ENCODE assay signal across 8 mouse cellular contexts in genomic region chr5:111416048-111416447, GRCm38 (mm10). TPM values are rescaled to one million over a fixed set of nuclear protein-coding genes. Genes with fewer than 3 reads are reported as not detected.
DNase-seq lines count a peak whose midpoint lies in the region; ATAC-seq and TF ChIP-seq lines count a peak whose summit lies in the region.

No protein-coding gene starts in this region.

- peak overlapping the region; percentile 73 for H3K4me3 ChIP-seq in layer of hippocampus, adult 2 months
- peak overlapping the region; percentile 35 for H3K4me3 ChIP-seq in embryonic fibroblast, embryonic 13.5 days (ENCODE audit: insufficient read depth, low read length)
- H3K4me3 ChIP-seq in limb, embryonic 12.5 days (replicated peaks): peak overlapping the region; percentile 65
- peak overlapping the region; percentile 77 for H3K4me3 ChIP-seq in stomach, embryonic 16.5 days (replicated peaks; ENCODE audit: low read length)

- peaks cover 17% of the 10 kb centered on the region for H3K36me3 ChIP-seq in limb, embryonic 12.5 days
- H3K36me3 ChIP-seq in stomach, embryonic 16.5 days (ENCODE audit: control insufficient read depth, insufficient read depth, low read length): no peaks in the 10 kb centered on the region

- TF ChIP-seq CTCF in layer of hippocampus, adult 2 months (conservative IDR thresholded peaks at IDR 0.05): peak; percentile 48
- no peak for TF ChIP-seq CTCF in embryonic fibroblast, embryonic 13.5 days (IDR thresholded peaks at IDR 0.05; ENCODE audit: borderline replicate concordance, insufficient read depth, low read length)

- no peak for DNase-seq in layer of hippocampus, adult 2 months (ENCODE audit: low spot score in 2 of 2)
- DNase-seq in layer of hippocampus, adult 11-12 months (ENCODE audit: low spot score): no peak
- no peak for DNase-seq in kidney, adult 11 months

- under 1% methylated on average over 13 of the region's 13 CpGs for WGBS in limb, embryonic 12.5 days
- WGBS in stomach, embryonic 16.5 days: 2% methylated on average over 13 of the region's 13 CpGs

- H3K27ac ChIP-seq in layer of hippocampus, adult 2 months: no peak overlapping the region
- H3K27ac ChIP-seq in embryonic fibroblast, embryonic 13.5 days (ENCODE audit: insufficient read depth, low read length): 0 out of 2 replicates have a peak overlapping the region, but pooled peaks have one; percentile 3
- H3K27ac ChIP-seq in limb, embryonic 12.5 days: no peak overlapping the region
- H3K27ac ChIP-seq in stomach, embryonic 16.5 days (ENCODE audit: low read length): 0 out of 2 replicates have a peak overlapping the region, but pooled peaks have one; percentile 81

- no peak for TF ChIP-seq POLR2A in embryonic fibroblast, embryonic 13.5 days (IDR thresholded peaks at IDR 0.05; ENCODE audit: low read depth, low read length)

- peak overlapping the region; percentile 84; the same call in 1 of the 2 replicates for H3K9ac ChIP-seq in limb, embryonic 12.5 days (replicated peaks)
- peak overlapping the region; percentile 92; the same call in 1 of the 2 replicates for H3K9ac ChIP-seq in stomach, embryonic 16.5 days (ENCODE audit: low read length)

- peak overlapping the region; percentile 90 for H3K4me2 ChIP-seq in limb, embryonic 12.5 days
- H3K4me2 ChIP-seq in stomach, embryonic 16.5 days (ENCODE audit: low read depth, low read length): peak overlapping the region; percentile 92

- no peaks in the 10 kb centered on the region for H3K4me1 ChIP-seq in embryonic fibroblast, embryonic 13.5 days (ENCODE audit: control insufficient read depth, insufficient read depth, low read length)
- H3K4me1 ChIP-seq in limb, embryonic 12.5 days (replicated peaks): peaks cover 52% of the 10 kb centered on the region
- peaks cover 35% of the 10 kb centered on the region for H3K4me1 ChIP-seq in stomach, embryonic 16.5 days (ENCODE audit: control insufficient read depth, insufficient read depth, low read length)

- H3K9me3 ChIP-seq in limb, embryonic 12.5 days: no peaks in the 10 kb centered on the region
- H3K9me3 ChIP-seq in stomach, embryonic 16.5 days (replicated peaks; ENCODE audit: control insufficient read depth, low read length): no peaks in the 10 kb centered on the region

- peaks cover 75% of the 10 kb centered on the region for H3K27me3 ChIP-seq in limb, embryonic 12.5 days
- peaks cover 24% of the 10 kb centered on the region for H3K27me3 ChIP-seq in stomach, embryonic 16.5 days (ENCODE audit: control insufficient read depth, insufficient read depth, low read length)

- no peak for ATAC-seq in limb, embryonic 12.5 days (ENCODE audit: insufficient number of reproducible peaks, insufficient read depth, low FRiP score, low TSS enrichment, low read depth)
- no peak for ATAC-seq in stomach, embryonic 16.5 days (ENCODE audit: insufficient read depth, low FRiP score)
- ATAC-seq in megakaryocyte progenitor cell, adult 5-6 weeks (replicated peaks; ENCODE audit: poor library complexity): no peak
- no peak for ATAC-seq in activated CD4-positive, CD25-positive, alpha-beta regulatory T cell, adult 4 months

RNA-seq across cellular contexts. Expression of gene Mn1, which starts 1.1 kb away (rescaled TPM):
- 10 to 100 TPM; 38.4 to 45.6 TPM for total RNA-seq in layer of hippocampus, adult 2 months (2021)
- polyA plus RNA-seq in embryonic fibroblast, embryonic 13.5 days (2011; ENCODE audit: insufficient read length, low read depth, missing spikeins): 18.9 and 21.7 TPM in 2 replicates
- polyA plus RNA-seq in limb, embryonic 12.5 days (2016; fragmentation: Nextera tagmentation; extraction: Ambion mirVana): 14.9 and 15.0 TPM in 2 replicates
- 11.1 and 11.7 TPM in 2 replicates for polyA plus RNA-seq in stomach, embryonic 16.5 days (2015; fragmentation: Nextera tagmentation; extraction: Ambion mirVana)
- total RNA-seq in megakaryocyte progenitor cell, adult 5-6 weeks (2015): 0.05 and 0.59 TPM in 2 replicates
- 0.04 and 0.51 TPM in 2 replicates for total RNA-seq in megakaryocyte progenitor cell, adult 5-6 weeks (2017)
- not detected for polyA plus RNA-seq in activated CD4-positive, CD25-positive, alpha-beta regulatory T cell, adult 4 months (2017; shearing (Covaris generic))

Comparison
In these comparisons a context has a peak if more than half of its experiments do, and no peak if none do; other contexts are left out.
1. H3K27ac ChIP-seq: peak in embryonic fibroblast, embryonic 13.5 days (single experiment) and stomach, embryonic 16.5 days (single experiment); none in layer of hippocampus, adult 2 months (single experiment) and limb, embryonic 12.5 days (single experiment).
2. RNA of gene Mn1, which starts 1.1 kb away (polyA plus RNA-seq): 18.9 to 21.7 TPM in embryonic fibroblast, embryonic 13.5 days, 14.9 to 15.0 TPM in limb, embryonic 12.5 days and 11.1 to 11.7 TPM in stomach, embryonic 16.5 days; not detected in activated CD4-positive, CD25-positive, alpha-beta regulatory T cell, adult 4 months; every median in the first group is over 10 times any median in the second.
3. Peak in every context shown above with its lines, with median percentiles within 50 percentile points of each other: H3K4me3 ChIP-seq.